In genomic region chr14:11864840-11865239, GRCm38 (mm10) we compare ENCODE assay signal across 12 mouse cellular contexts.
"Had no signal": no experiment of that assay in that cellular context is flagged by ENCODE, and none has a peak within 500 bp of the region (broad histone marks: within the 10 kb centered on the region; RNA-seq: fewer than 3 reads in every experiment).

No protein-coding gene starts in this region.

- H3K9me3 ChIP-seq: liver, embryonic 13.5 days had no signal

- H3K27me3 ChIP-seq: liver, embryonic 13.5 days had no signal

- H3K4me1 ChIP-seq: liver, embryonic 13.5 days had no signal

- H3K4me3 ChIP-seq: left cerebral cortex, adult 2 months; liver, embryonic 13.5 days had no signal

- H3K9ac ChIP-seq: liver, embryonic 13.5 days had no signal

- DNase-seq: kidney, postnatal 10 days; kidney, postnatal 36 days; layer of hippocampus, postnatal 36 days; liver, embryonic 13.5 days; lung, adult 2 months; lung, postnatal 14 days; lung, postnatal 4 days; midbrain, embryonic 14.5 days; thymus, adult 18-20 months; thymus, postnatal 36 days had no signal

- H3K27ac ChIP-seq: left cerebral cortex, adult 2 months; liver, embryonic 13.5 days had no signal

- H3K36me3 ChIP-seq: liver, embryonic 13.5 days had no signal

- H3K4me2 ChIP-seq: liver, embryonic 13.5 days; midbrain, embryonic 11.5 days had no signal
